10 mouse cellular contexts compared by ENCODE assay signal in the genomic region with DNA sequence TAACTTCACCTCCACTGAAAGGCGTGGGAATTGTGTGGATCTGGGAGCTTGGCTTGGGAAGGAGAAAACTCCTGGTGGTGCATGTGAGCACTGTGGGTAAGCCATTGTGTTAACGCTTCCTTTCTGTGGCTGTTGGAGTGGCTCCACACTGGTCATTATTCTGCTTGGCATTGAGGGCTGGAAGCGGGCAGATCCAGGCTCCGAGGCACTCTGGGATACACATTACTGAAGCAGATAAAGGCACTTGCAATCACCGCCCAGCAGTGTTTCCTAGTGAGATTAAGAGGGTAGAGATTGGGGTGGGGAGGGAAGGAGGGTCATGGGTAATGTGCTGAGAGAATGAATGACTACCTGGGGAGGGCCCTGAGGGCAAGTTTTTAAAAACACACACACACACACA.
DNase-seq lines count a peak whose midpoint lies in the region; ATAC-seq and TF ChIP-seq lines count a peak whose summit lies in the region.
"Had no signal": no experiment of that assay in that cellular context is flagged by ENCODE, and none has a peak within 500 bp of the region (broad histone marks: within the 10 kb centered on the region; RNA-seq: fewer than 3 reads in every experiment).

No protein-coding gene starts in this region.

- no peak for TF ChIP-seq CTCF in lung, adult 2 months (IDR thresholded peaks at IDR 0.05; ENCODE audit: insufficient read depth, low read length)

- 20% methylated on average over 5 of the region's 5 CpGs for WGBS in forebrain, embryonic 15.5 days
- WGBS in forebrain, embryonic 11.5 days, result 38% methylated on average over 5 of the region's 5 CpGs
- WGBS in lung, adult 2 months, result 40% methylated on average over 5 of the region's 5 CpGs
- 40% methylated on average over 5 of the region's 5 CpGs for WGBS in midbrain, embryonic 15.5 days

- peak; percentile 67 for ATAC-seq in forebrain, embryonic 15.5 days (replicated peaks)
- ATAC-seq in forebrain, embryonic 11.5 days (replicated peaks; ENCODE audit: low FRiP score), result no peak
- ATAC-seq in midbrain, embryonic 15.5 days (replicated peaks), result no peak
- ATAC-seq: Patski had no signal

- no peak for TF ChIP-seq POLR2A in lung, adult 2 months (IDR thresholded peaks at IDR 0.05; ENCODE audit: borderline replicate concordance, extremely low read depth, low read depth, low read length)

- H3K9ac ChIP-seq in forebrain, embryonic 15.5 days (replicated peaks), result no peak overlapping the region
- H3K9ac ChIP-seq in forebrain, embryonic 11.5 days (ENCODE audit: low read length), result no peak overlapping the region
- no peak overlapping the region for H3K9ac ChIP-seq in midbrain, embryonic 15.5 days
- H3K9ac ChIP-seq: limb, embryonic 13.5 days had no signal

- H3K4me1 ChIP-seq in forebrain, embryonic 15.5 days, result peaks cover 7% of the 10 kb centered on the region; the same call in 1 of the 2 replicates
- H3K4me1 ChIP-seq in forebrain, embryonic 11.5 days (replicated peaks; ENCODE audit: control insufficient read depth, insufficient read depth, low read length), result no peaks in the 10 kb centered on the region; the same call in 1 of the 2 replicates
- peaks cover 8% of the 10 kb centered on the region for H3K4me1 ChIP-seq in lung, adult 2 months (ENCODE audit: control insufficient read depth, insufficient read depth, low read length)
- H3K4me1 ChIP-seq in midbrain, embryonic 15.5 days, result no peaks in the 10 kb centered on the region

- no peaks in the 10 kb centered on the region for H3K27me3 ChIP-seq in forebrain, embryonic 15.5 days
- H3K27me3 ChIP-seq in forebrain, embryonic 11.5 days (ENCODE audit: control insufficient read depth, insufficient read depth, low read length), result no peaks in the 10 kb centered on the region
- H3K27me3 ChIP-seq in midbrain, embryonic 15.5 days (replicated peaks), result no peaks in the 10 kb centered on the region
- H3K27me3 ChIP-seq: limb, embryonic 13.5 days; Patski had no signal

- H3K4me2 ChIP-seq in forebrain, embryonic 15.5 days (replicated peaks), result no peak overlapping the region
- no peak overlapping the region for H3K4me2 ChIP-seq in forebrain, embryonic 11.5 days (ENCODE audit: low read depth, low read length, severe bottlenecking)
- H3K4me2 ChIP-seq in midbrain, embryonic 15.5 days, result no peak overlapping the region
- H3K4me2 ChIP-seq: limb, embryonic 13.5 days had no signal

- no peaks in the 10 kb centered on the region for H3K9me3 ChIP-seq in forebrain, embryonic 15.5 days
- no peaks in the 10 kb centered on the region; the same call in 1 of the 2 replicates for H3K9me3 ChIP-seq in forebrain, embryonic 11.5 days (ENCODE audit: control insufficient read depth, low read length)
- H3K9me3 ChIP-seq in midbrain, embryonic 15.5 days, result no peaks in the 10 kb centered on the region
- H3K9me3 ChIP-seq: limb, embryonic 13.5 days had no signal

- H3K27ac ChIP-seq in forebrain, embryonic 15.5 days (replicated peaks), result peak overlapping the region; percentile 35
- H3K27ac ChIP-seq in forebrain, embryonic 11.5 days (ENCODE audit: low read depth, low read length), result no peak overlapping the region
- H3K27ac ChIP-seq in midbrain, embryonic 15.5 days, result 0 out of 2 replicates have a peak overlapping the region, but pooled peaks have one; percentile 12
- H3K27ac ChIP-seq: limb, embryonic 13.5 days had no signal

- no peak for DNase-seq in forebrain, embryonic 11.5 days (ENCODE audit: low spot score)
- peak; percentile 45 to 54 for DNase-seq in lung, adult 18-20 months
- no peak for DNase-seq in lung, adult 2 months
- peak; percentile 45 for DNase-seq in heart, postnatal 4 days
- no peak for DNase-seq in cerebellum, adult 8-10 months
- no peak for DNase-seq in thymus, postnatal 4 days

- H3K4me3 ChIP-seq in forebrain, embryonic 15.5 days, result no peak overlapping the region
- no peak overlapping the region for H3K4me3 ChIP-seq in forebrain, embryonic 11.5 days (ENCODE audit: low read depth, low read length)
- H3K4me3 ChIP-seq in lung, adult 2 months (replicated peaks; ENCODE audit: extremely low read depth, low read depth, low read length), result no peak overlapping the region
- no peak overlapping the region for H3K4me3 ChIP-seq in midbrain, embryonic 15.5 days
- H3K4me3 ChIP-seq: limb, embryonic 13.5 days had no signal

- H3K36me3 ChIP-seq in forebrain, embryonic 15.5 days, result no peaks in the 10 kb centered on the region
- no peaks in the 10 kb centered on the region for H3K36me3 ChIP-seq in forebrain, embryonic 11.5 days (ENCODE audit: control insufficient read depth, insufficient read depth, low read length)
- H3K36me3 ChIP-seq in midbrain, embryonic 15.5 days (replicated peaks), result no peaks in the 10 kb centered on the region
- H3K36me3 ChIP-seq: limb, embryonic 13.5 days had no signal

Comparison
In these comparisons a context has a peak if more than half of its experiments do, and no peak if none do; other contexts are left out.
1. DNase-seq: peak in lung, adult 18-20 months (2 of 2) and heart, postnatal 4 days (single experiment); none in forebrain, embryonic 11.5 days (single experiment), lung, adult 2 months (single experiment), cerebellum, adult 8-10 months (single experiment) and thymus, postnatal 4 days (single experiment).